Mouse (Mus musculus) cortical plate, adult 2 months (tissue): ENCODE results near the gene Ckmt2. TPM values are rescaled to one million over a fixed set of nuclear protein-coding genes. Genes with fewer than 3 reads are reported as not detected.

Experiments
- H3K27ac ChIP-seq: fragments of 200-500 bp; 2 replicates; pipeline ENCODE4 v1.5.1; 2012; ENCODE audit warnings: low read length, control low read depth, inconsistent platforms; ENCODE audit not compliant: insufficient read depth
- H3K4me1 ChIP-seq: fragments of 200-500 bp; 2 replicates; pipeline ENCODE4 v1.6.1; 2011; ENCODE audit warnings: low read length; ENCODE audit not compliant: control insufficient read depth, insufficient read depth
- H3K4me3 ChIP-seq: fragments of 200-500 bp; 2 replicates; pipeline ENCODE4 v1.5.1; 2011; ENCODE audit warnings: mild to moderate bottlenecking, low read length, control low read depth; ENCODE audit not compliant: insufficient read depth
- CTCF ChIP-seq: fragments of 200-500 bp; IDR thresholded peaks from 2 replicates; pipeline ENCODE4 v1.5.1; 2011; ENCODE audit warnings: mild to moderate bottlenecking, control low read depth, low read length; ENCODE audit not compliant: insufficient read depth; ENCODE audit errors: extremely low read depth
- POLR2A ChIP-seq: fragments of 200-500 bp; IDR thresholded peaks from 2 replicates; pipeline ENCODE4 v1.6.1; 2011; ENCODE audit warnings: mild to moderate bottlenecking, low read length, control low read depth; ENCODE audit not compliant: insufficient read depth; ENCODE audit errors: extremely low read depth
- polyA plus RNA-seq: library from polyadenylated mRNA; depleted of rRNA; stranded (reverse); fragments of >200 nt; gene quantifications from 2 replicates; pipeline ENCODE4 v1.2.3, GENCODE M21; 2012; rRNA removed

Ckmt2 gene
- polyA plus RNA-seq, 1 experiment = not detected

GRCm38 (mm10) chr13:91807874-91808575 is 68.7 kb downstream of the Ckmt2 start:
- H3K4me3 ChIP-seq = peak overlapping the region; percentile 43
- H3K27ac ChIP-seq = peak overlapping the region; percentile 23; the same call in 1 of the 2 replicates
- no peaks in the 10 kb centered on the region for H3K4me1 ChIP-seq
- no peak for TF ChIP-seq POLR2A
- no peak for TF ChIP-seq CTCF

- TF ChIP-seq POLR2A (peak; percentile 98), CTCF (0 out of 2 replicates have a peak, but pooled peaks have one; percentile 23)
- H3K4me1 ChIP-seq = no peaks in the 10 kb centered on the region
- H3K4me3 ChIP-seq = peak within 1 kb of the TSS; percentile 43
- peak within 1 kb of the TSS; percentile 74 for H3K27ac ChIP-seq
These were observed 69.4 kb downstream of the Ckmt2 start, which contains the start of gene Zcchc9 for GRCm38 (mm10) chr13:91807155-91807839. Zcchc9 (minus strand) TSS chr13:91807705.

Other genes starting within 250 kb of the Ckmt2 start
- gene Acot12, start 135.4 kb downstream of the Ckmt2 start, polyA plus RNA-seq = 0.13 and 0.45 TPM in 2 replicates
- 14.5 and 16.2 TPM in 2 replicates for gene Zcchc9, start 69.2 kb downstream of the Ckmt2 start, polyA plus RNA-seq